Mouse (Mus musculus): ENCODE data around the gene Tpd52l1. TPM values are rescaled to one million over a fixed set of nuclear protein-coding genes. Genes with fewer than 3 reads are reported as not detected.
"Not testable (repeated sequence)": the region's sequence is repeated elsewhere in the genome, so short reads cannot be mapped to it uniquely, and the experiment has no call there.

Tpd52l1 gene
- polyA plus RNA-seq, 1 experiment from 2014 or later: 19.8 TPM

- H3K27me3 ChIP-seq (replicated peaks; ENCODE audit: control insufficient read depth, insufficient read depth, low read length): no peaks in the 10 kb centered on the region
- no peak overlapping the region for H3K4me3 ChIP-seq (replicated peaks; ENCODE audit: low read length)
- no peak overlapping the region for H3K9ac ChIP-seq (replicated peaks; ENCODE audit: low read depth, low read length)
- no peak overlapping the region for H3K4me2 ChIP-seq (ENCODE audit: low read length)
- peaks cover 2% of the 10 kb centered on the region; the same call in 1 of the 2 replicates for H3K4me1 ChIP-seq (replicated peaks; ENCODE audit: control insufficient read depth, insufficient read depth, low read length)
- no peak overlapping the region for H3K27ac ChIP-seq (ENCODE audit: low read length)
- no peaks in the 10 kb centered on the region for H3K9me3 ChIP-seq (ENCODE audit: control insufficient read depth, low read length)
- ATAC-seq: no peak
- no peaks in the 10 kb centered on the region for H3K36me3 ChIP-seq (ENCODE audit: control insufficient read depth, insufficient read depth)
Observed at GRCm38 (mm10) chr10:31441491-31441890, 4.3 kb downstream of the Tpd52l1 start.

GRCm38 (mm10) chr10:31436047-31436446 lies 9.7 kb downstream of the Tpd52l1 start:
- Histone ChIP-seq H3K27ac (ENCODE audit: low read length) (no peak overlapping the region), H3K9ac (replicated peaks; ENCODE audit: low read depth, low read length) (no peak overlapping the region), H3K4me1 (replicated peaks; ENCODE audit: control insufficient read depth, insufficient read depth, low read length) (no peaks in the 10 kb centered on the region), H3K4me2 (ENCODE audit: low read length) (no peak overlapping the region), H3K4me3 (replicated peaks; ENCODE audit: low read length) (no peak overlapping the region), H3K27me3 (replicated peaks; ENCODE audit: control insufficient read depth, insufficient read depth, low read length) (no peaks in the 10 kb centered on the region), H3K9me3 (ENCODE audit: control insufficient read depth, low read length) (no peaks in the 10 kb centered on the region), H3K36me3 (ENCODE audit: control insufficient read depth, insufficient read depth) (no peaks in the 10 kb centered on the region)
- no peak for ATAC-seq
- WGBS: 81% methylated on average over 4 of the region's 4 CpGs

- Histone ChIP-seq H3K36me3 (ENCODE audit: control insufficient read depth, insufficient read depth) (no peaks in the 10 kb centered on the region), H3K9ac (replicated peaks; ENCODE audit: low read depth, low read length) (no peak overlapping the region), H3K9me3 (ENCODE audit: control insufficient read depth, low read length) (no peaks in the 10 kb centered on the region), H3K4me1 (replicated peaks; ENCODE audit: control insufficient read depth, insufficient read depth, low read length) (no peaks in the 10 kb centered on the region), H3K4me2 (ENCODE audit: low read length) (no peak overlapping the region), H3K27ac (ENCODE audit: low read length) (no peak overlapping the region), H3K27me3 (replicated peaks; ENCODE audit: control insufficient read depth, insufficient read depth, low read length) (no peaks in the 10 kb centered on the region), H3K4me3 (replicated peaks; ENCODE audit: low read length) (no peak overlapping the region)
- no peak for ATAC-seq
Observed at GRCm38 (mm10) chr10:31417956-31418355, 27.8 kb downstream of the Tpd52l1 start.

- ATAC-seq: no peak
- Histone ChIP-seq H3K36me3 (ENCODE audit: control insufficient read depth, insufficient read depth) (no peaks in the 10 kb centered on the region), H3K4me1 (replicated peaks; ENCODE audit: control insufficient read depth, insufficient read depth, low read length) (no peaks in the 10 kb centered on the region), H3K9ac (replicated peaks; ENCODE audit: low read depth, low read length) (no peak overlapping the region), H3K4me2 (ENCODE audit: low read length) (no peak overlapping the region), H3K27ac (ENCODE audit: low read length) (no peak overlapping the region), H3K9me3 (ENCODE audit: control insufficient read depth, low read length) (no peaks in the 10 kb centered on the region), H3K27me3 (replicated peaks; ENCODE audit: control insufficient read depth, insufficient read depth, low read length) (no peaks in the 10 kb centered on the region), H3K4me3 (replicated peaks; ENCODE audit: low read length) (no peak overlapping the region)
- WGBS: 62% methylated on average over 1 of the region's 1 CpGs
Observed at GRCm38 (mm10) chr10:31392990-31393389, 52.8 kb downstream of the Tpd52l1 start.

GRCm38 (mm10) chr10:31390777-31391395 lies 54.9 kb downstream of the Tpd52l1 start:
- Histone ChIP-seq H3K9ac (replicated peaks; ENCODE audit: low read depth, low read length) (no peak overlapping the region), H3K4me2 (ENCODE audit: low read length) (no peak overlapping the region), H3K4me1 (replicated peaks; ENCODE audit: control insufficient read depth, insufficient read depth, low read length) (no peaks in the 10 kb centered on the region), H3K4me3 (replicated peaks; ENCODE audit: low read length) (no peak overlapping the region), H3K9me3 (ENCODE audit: control insufficient read depth, low read length) (no peaks in the 10 kb centered on the region), H3K27me3 (replicated peaks; ENCODE audit: control insufficient read depth, insufficient read depth, low read length) (no peaks in the 10 kb centered on the region), H3K36me3 (ENCODE audit: control insufficient read depth, insufficient read depth) (no peaks in the 10 kb centered on the region), H3K27ac (ENCODE audit: low read length) (no peak overlapping the region)
- WGBS: 92% methylated on average over 4 of the region's 4 CpGs
- ATAC-seq: no peak

- 96% methylated on average over 1 of the region's 1 CpGs for WGBS
- not testable (repeated sequence) for H3K27ac ChIP-seq (ENCODE audit: low read length); H3K4me3 ChIP-seq (replicated peaks; ENCODE audit: low read length); H3K9me3 ChIP-seq (ENCODE audit: control insufficient read depth, low read length); ATAC-seq; H3K4me2 ChIP-seq (ENCODE audit: low read length); H3K27me3 ChIP-seq (replicated peaks; ENCODE audit: control insufficient read depth, insufficient read depth, low read length); H3K36me3 ChIP-seq (ENCODE audit: control insufficient read depth, insufficient read depth); H3K9ac ChIP-seq (replicated peaks; ENCODE audit: low read depth, low read length); H3K4me1 ChIP-seq (replicated peaks; ENCODE audit: control insufficient read depth, insufficient read depth, low read length)
Observed at GRCm38 (mm10) chr10:31388566-31388965, 57.2 kb downstream of the Tpd52l1 start.

GRCm38 (mm10) chr10:31370200-31370599 lies 75.6 kb downstream of the Tpd52l1 start:
- ATAC-seq; H3K9me3 ChIP-seq (ENCODE audit: control insufficient read depth, low read length); H3K27me3 ChIP-seq (replicated peaks; ENCODE audit: control insufficient read depth, insufficient read depth, low read length); H3K27ac ChIP-seq (ENCODE audit: low read length); H3K36me3 ChIP-seq (ENCODE audit: control insufficient read depth, insufficient read depth); H3K9ac ChIP-seq (replicated peaks; ENCODE audit: low read depth, low read length); H3K4me2 ChIP-seq (ENCODE audit: low read length); H3K4me3 ChIP-seq (replicated peaks; ENCODE audit: low read length); H3K4me1 ChIP-seq (replicated peaks; ENCODE audit: control insufficient read depth, insufficient read depth, low read length): not testable (repeated sequence)
- 8% methylated on average over 4 of the region's 5 CpGs for WGBS

- Histone ChIP-seq H3K27me3 (replicated peaks; ENCODE audit: control insufficient read depth, insufficient read depth, low read length) (no peaks in the 10 kb centered on the region), H3K4me1 (replicated peaks; ENCODE audit: control insufficient read depth, insufficient read depth, low read length) (no peaks in the 10 kb centered on the region), H3K4me3 (replicated peaks; ENCODE audit: low read length) (no peak overlapping the region), H3K4me2 (ENCODE audit: low read length) (no peak overlapping the region), H3K27ac (ENCODE audit: low read length) (no peak overlapping the region), H3K9ac (replicated peaks; ENCODE audit: low read depth, low read length) (no peak overlapping the region), H3K9me3 (ENCODE audit: control insufficient read depth, low read length) (no peaks in the 10 kb centered on the region), H3K36me3 (ENCODE audit: control insufficient read depth, insufficient read depth) (no peaks in the 10 kb centered on the region)
- no peak for ATAC-seq
- WGBS: 80% methylated on average over 4 of the region's 4 CpGs
Observed at GRCm38 (mm10) chr10:31359749-31360148, 86.0 kb downstream of the Tpd52l1 start.

GRCm38 (mm10) chr10:31354886-31355461 lies 90.8 kb downstream of the Tpd52l1 start:
- Histone ChIP-seq H3K27me3 (replicated peaks; ENCODE audit: control insufficient read depth, insufficient read depth, low read length) (no peaks in the 10 kb centered on the region), H3K9me3 (ENCODE audit: control insufficient read depth, low read length) (no peaks in the 10 kb centered on the region), H3K27ac (ENCODE audit: low read length) (no peak overlapping the region), H3K36me3 (ENCODE audit: control insufficient read depth, insufficient read depth) (no peaks in the 10 kb centered on the region), H3K4me2 (ENCODE audit: low read length) (no peak overlapping the region), H3K4me3 (replicated peaks; ENCODE audit: low read length) (no peak overlapping the region), H3K9ac (replicated peaks; ENCODE audit: low read depth, low read length) (no peak overlapping the region), H3K4me1 (replicated peaks; ENCODE audit: control insufficient read depth, insufficient read depth, low read length) (no peaks in the 10 kb centered on the region)
- 42% methylated on average over 7 of the region's 7 CpGs for WGBS
- ATAC-seq: no peak

- H3K4me2 ChIP-seq (ENCODE audit: low read length): no peak overlapping the region
Observed at GRCm38 (mm10) chr10:31354141-31354540, 91.6 kb downstream of the Tpd52l1 start.

More at GRCm38 (mm10) chr10:31354141-31354540, 91.6 kb downstream of the Tpd52l1 start:
- Histone ChIP-seq H3K4me3 (replicated peaks; ENCODE audit: low read length) (no peak overlapping the region), H3K4me1 (replicated peaks; ENCODE audit: control insufficient read depth, insufficient read depth, low read length) (no peaks in the 10 kb centered on the region), H3K27ac (ENCODE audit: low read length) (no peak overlapping the region), H3K9me3 (ENCODE audit: control insufficient read depth, low read length) (no peaks in the 10 kb centered on the region), H3K9ac (replicated peaks; ENCODE audit: low read depth, low read length) (no peak overlapping the region), H3K36me3 (ENCODE audit: control insufficient read depth, insufficient read depth) (no peaks in the 10 kb centered on the region), H3K27me3 (replicated peaks; ENCODE audit: control insufficient read depth, insufficient read depth, low read length) (no peaks in the 10 kb centered on the region)
- no peak for ATAC-seq
- WGBS: 95% methylated on average over 2 of the region's 2 CpGs

All from forebrain, embryonic 16.5 days (tissue).